Mouse (Mus musculus) olfactory bulb, adult 2 months (tissue): ENCODE data around the gene Dmrt1.

ENCODE experiments used
- CTCF ChIP-seq: fragments of 200-500 bp; IDR thresholded peaks from 2 replicates; pipeline ENCODE4 v1.5.1; 2012; ENCODE audit warnings: low read depth, mild to moderate bottlenecking, low read length, moderate library complexity; ENCODE audit not compliant: insufficient read depth
- POLR2A ChIP-seq: fragments of 200-500 bp; IDR thresholded peaks from 2 replicates; pipeline ENCODE4 v1.6.1; 2012; ENCODE audit warnings: mild to moderate bottlenecking, low read depth, low read length, moderate library complexity; ENCODE audit not compliant: insufficient read depth

- TF ChIP-seq CTCF: no peak
- no peak for TF ChIP-seq POLR2A
Observed at GRCm38 (mm10) chr19:25525726-25526125, 20.3 kb downstream of the Dmrt1 start.
